Mouse (Mus musculus): ENCODE data around the gene Msx3. TPM values are rescaled to one million over a fixed set of nuclear protein-coding genes. Genes with fewer than 3 reads are reported as not detected.

The Msx3 gene
- polyA plus RNA-seq, 1 experiment: not detected

DNA sequence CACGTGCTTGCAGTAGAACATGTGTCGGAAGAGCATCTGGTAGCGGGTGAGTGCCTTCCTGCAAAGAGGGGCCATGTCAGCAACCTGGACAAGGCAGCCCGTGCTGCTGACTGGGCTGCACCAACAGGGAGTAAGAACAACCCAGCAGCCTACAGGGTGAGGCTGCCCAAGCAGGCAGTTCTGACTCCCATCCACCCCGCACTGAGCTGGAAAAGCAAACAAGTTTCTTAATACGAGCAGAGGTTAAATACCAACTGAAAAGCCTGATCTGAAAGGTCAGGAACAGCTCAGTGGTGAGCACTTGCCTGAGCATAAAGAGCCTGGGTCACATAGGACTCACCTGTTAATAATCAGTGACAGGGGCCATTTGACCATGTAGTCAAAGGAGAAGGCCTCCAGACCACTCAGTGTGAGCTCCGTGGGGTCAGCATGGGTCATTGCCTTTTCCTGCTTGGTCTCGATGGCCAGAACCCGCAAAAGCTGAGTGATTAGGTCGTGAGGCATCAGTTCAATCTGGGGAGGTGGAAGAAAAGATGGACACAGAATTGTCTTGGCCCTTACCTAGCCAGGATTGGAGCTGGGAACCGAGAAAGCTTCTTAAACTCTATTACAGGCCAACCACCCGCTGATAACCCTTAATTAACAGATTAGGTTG is 47.7 kb downstream of the Msx3 start:
- Histone ChIP-seq H3K4me1 (ENCODE audit: control insufficient read depth, insufficient read depth, low read length) (no peaks in the 10 kb centered on the region), H3K4me3 (replicated peaks; ENCODE audit: extremely low read depth, low read depth, low read length) (no peak overlapping the region)
- no peak for DNase-seq
- WGBS: 83% methylated on average over 12 of the region's 12 CpGs
- TF ChIP-seq POLR2A (IDR thresholded peaks at IDR 0.05; ENCODE audit: borderline replicate concordance, extremely low read depth, low read depth, low read length) (no peak), CTCF (IDR thresholded peaks at IDR 0.05; ENCODE audit: insufficient read depth, low read length) (no peak)

DNA sequence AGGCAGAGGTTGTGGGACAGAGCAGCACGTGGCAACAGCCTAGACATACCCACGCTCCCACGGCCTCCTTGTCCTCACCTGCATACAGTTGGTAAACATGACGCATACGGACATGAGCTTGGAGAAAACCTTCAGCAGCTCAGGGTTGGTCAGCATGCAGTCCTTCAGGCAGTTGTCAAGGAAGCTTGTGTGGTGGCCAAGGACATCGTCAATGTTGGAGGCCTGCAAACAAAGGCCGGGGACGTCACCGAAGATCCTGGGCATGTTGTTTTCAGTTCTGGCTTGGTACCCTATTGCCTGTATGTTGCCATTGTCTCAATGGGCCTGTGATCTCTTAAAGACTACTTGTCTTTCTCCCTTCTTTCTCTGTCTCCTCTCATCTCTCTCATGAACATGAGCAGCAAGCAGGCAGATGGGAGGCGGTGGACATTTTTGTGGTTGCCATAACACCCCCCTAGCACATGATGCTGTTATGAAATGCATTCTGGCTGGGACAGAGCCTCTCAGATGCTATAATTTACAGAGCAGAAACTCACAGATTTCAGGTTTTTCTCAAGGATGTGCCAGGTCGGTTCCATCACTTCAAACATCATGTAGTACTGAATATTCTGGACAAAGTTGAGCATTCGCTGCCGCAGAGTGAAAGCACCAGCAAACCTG is 50.1 kb downstream of the Msx3 start:
- no peaks in the 10 kb centered on the region for H3K4me1 ChIP-seq (ENCODE audit: control insufficient read depth, insufficient read depth, low read length)
- no peak overlapping the region for H3K4me3 ChIP-seq (replicated peaks; ENCODE audit: extremely low read depth, low read depth, low read length)
- no peak for DNase-seq
- TF ChIP-seq POLR2A (IDR thresholded peaks at IDR 0.05; ENCODE audit: borderline replicate concordance, extremely low read depth, low read depth, low read length) (no peak), CTCF (IDR thresholded peaks at IDR 0.05; ENCODE audit: insufficient read depth, low read length) (no peak)
- 92% methylated on average over 13 of the region's 13 CpGs for WGBS

Other genes with a start within 250 kb of the Msx3 start
- gene Adgra1, start 214.9 kb downstream of the Msx3 start, polyA plus RNA-seq (2012; rRNA removed): 0.09 and 0.12 TPM in 2 replicates
- 4.8 and 5.6 TPM in 2 replicates for gene Kndc1, start 154.4 kb downstream of the Msx3 start, polyA plus RNA-seq (2012; rRNA removed)
- gene Utf1, start 105.3 kb downstream of the Msx3 start, polyA plus RNA-seq (2012; rRNA removed): 0.09 TPM in 1 of 2 replicates, not detected in the other
- gene 6430531B16Rik, start 70.3 kb downstream of the Msx3 start, polyA plus RNA-seq (2012; rRNA removed): 5.6 and 6.8 TPM in 2 replicates
- 19.2 and 21.2 TPM in 2 replicates for gene Adam8, start 56.5 kb downstream of the Msx3 start, polyA plus RNA-seq (2012; rRNA removed)
- gene Zfp511, start 12.7 kb downstream of the Msx3 start, polyA plus RNA-seq (2012; rRNA removed): 75.7 and 85.5 TPM in 2 replicates
- gene Tubgcp2, start 12.4 kb downstream of the Msx3 start, polyA plus RNA-seq (2012; rRNA removed): 19.4 and 25.3 TPM in 2 replicates
- gene Caly, start 33.5 kb upstream of the Msx3 start, polyA plus RNA-seq (2012; rRNA removed): 0.20 and 0.27 TPM in 2 replicates
- gene Prap1, start 44.3 kb upstream of the Msx3 start, polyA plus RNA-seq (2012; rRNA removed): not detected in 2 replicates
- 20.4 and 27.3 TPM in 2 replicates for gene Fuom, start 53.4 kb upstream of the Msx3 start, polyA plus RNA-seq (2012; rRNA removed)
- gene Paox, start 66.7 kb upstream of the Msx3 start, polyA plus RNA-seq (2012; rRNA removed): 6.7 and 11.2 TPM in 2 replicates
- 62.4 and 71.8 TPM in 2 replicates for gene Echs1, start 67.4 kb upstream of the Msx3 start, polyA plus RNA-seq (2012; rRNA removed)
- 14.7 and 18.2 TPM in 2 replicates for gene Mtg1, start 88.5 kb upstream of the Msx3 start, polyA plus RNA-seq (2012; rRNA removed)
- 0.25 and 0.27 TPM in 2 replicates for gene Sprn, start 105.8 kb upstream of the Msx3 start, polyA plus RNA-seq (2012; rRNA removed)
- gene Olfr522, start 115.7 kb upstream of the Msx3 start, polyA plus RNA-seq (2012; rRNA removed): not detected in 2 replicates
- gene Olfr523, start 124.1 kb upstream of the Msx3 start, polyA plus RNA-seq (2012; rRNA removed): not detected in 2 replicates
- gene Olfr524, start 156.9 kb upstream of the Msx3 start, polyA plus RNA-seq (2012; rRNA removed): not detected in 2 replicates
- gene Cd163l1, start 169.2 kb upstream of the Msx3 start, polyA plus RNA-seq (2012; rRNA removed): 1.7 and 2.8 TPM in 2 replicates
- 0.58 and 0.78 TPM in 2 replicates for gene 5830411N06Rik, start 198.2 kb upstream of the Msx3 start, polyA plus RNA-seq (2012; rRNA removed)

Data from lung, adult 2 months (tissue).